Mouse (Mus musculus): ENCODE measurements around the gene Crtac1. TPM values are rescaled to one million over a fixed set of nuclear protein-coding genes. Genes with fewer than 3 reads are reported as not detected.

The Crtac1 gene
- polyA plus RNA-seq, 1 experiment from 2014 or later, result not detected

DNA sequence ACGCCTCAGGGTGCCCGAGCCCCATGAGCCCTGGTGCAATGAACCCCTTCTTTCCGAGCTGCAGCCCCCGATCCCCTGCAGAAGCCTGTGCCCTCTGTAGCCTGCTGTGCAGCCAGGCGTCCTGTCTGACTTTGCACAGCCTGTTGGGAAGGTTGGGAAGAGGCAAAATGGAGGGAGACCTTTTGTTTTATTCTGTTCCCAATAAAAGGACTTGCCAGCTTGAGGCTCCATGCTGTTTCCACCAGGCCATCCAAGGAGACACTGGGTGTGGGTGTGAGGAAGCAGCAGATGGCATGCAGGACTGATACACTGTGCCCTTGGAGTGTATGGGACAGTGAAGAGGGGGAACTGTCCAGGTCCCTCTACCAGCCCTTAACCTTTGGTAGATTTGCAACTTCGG, 161.5 kb downstream of the Crtac1 start:
- Histone ChIP-seq H3K27me3 (replicated peaks) (peaks cover 41% of the 10 kb centered on the region), H3K4me1 (no peaks in the 10 kb centered on the region), H3K36me3 (no peaks in the 10 kb centered on the region), H3K9me3 (replicated peaks) (no peaks in the 10 kb centered on the region), H3K9ac (no peak overlapping the region), H3K4me3 (no peak overlapping the region), H3K4me2 (no peak overlapping the region), H3K27ac (no peak overlapping the region)
- ATAC-seq, result no peak
- 44% methylated on average over 6 of the region's 6 CpGs for WGBS (ENCODE audit: insufficient replicate concordance)

- no peak overlapping the region for H3K27ac ChIP-seq
- peaks cover 41% of the 10 kb centered on the region for H3K27me3 ChIP-seq (replicated peaks)
- H3K9ac ChIP-seq, result no peak overlapping the region
- H3K9me3 ChIP-seq (replicated peaks), result no peaks in the 10 kb centered on the region
- no peak for ATAC-seq
- H3K4me1 ChIP-seq, result no peaks in the 10 kb centered on the region
- no peaks in the 10 kb centered on the region for H3K36me3 ChIP-seq
- peak overlapping the region; percentile 35; the same call in 1 of the 2 replicates for H3K4me2 ChIP-seq
- no peak overlapping the region for H3K4me3 ChIP-seq
- WGBS (ENCODE audit: insufficient replicate concordance), result 5% methylated on average over 19 of the region's 19 CpGs
Measured at GRCm38 (mm10) chr19:42268337-42268736, 163.2 kb downstream of the Crtac1 start.

- H3K4me2 ChIP-seq, result no peak overlapping the region
- H3K27ac ChIP-seq, result no peak overlapping the region
- no peaks in the 10 kb centered on the region for H3K4me1 ChIP-seq
- no peak overlapping the region for H3K4me3 ChIP-seq
- no peak overlapping the region for H3K9ac ChIP-seq
- no peaks in the 10 kb centered on the region for H3K9me3 ChIP-seq (replicated peaks)
- H3K27me3 ChIP-seq (replicated peaks), result peaks cover 20% of the 10 kb centered on the region
- 33% methylated on average over 3 of the region's 3 CpGs for WGBS (ENCODE audit: insufficient replicate concordance)
- H3K36me3 ChIP-seq, result no peaks in the 10 kb centered on the region
- ATAC-seq, result no peak
Measured at GRCm38 (mm10) chr19:42263524-42263923, 168.1 kb downstream of the Crtac1 start.

DNA sequence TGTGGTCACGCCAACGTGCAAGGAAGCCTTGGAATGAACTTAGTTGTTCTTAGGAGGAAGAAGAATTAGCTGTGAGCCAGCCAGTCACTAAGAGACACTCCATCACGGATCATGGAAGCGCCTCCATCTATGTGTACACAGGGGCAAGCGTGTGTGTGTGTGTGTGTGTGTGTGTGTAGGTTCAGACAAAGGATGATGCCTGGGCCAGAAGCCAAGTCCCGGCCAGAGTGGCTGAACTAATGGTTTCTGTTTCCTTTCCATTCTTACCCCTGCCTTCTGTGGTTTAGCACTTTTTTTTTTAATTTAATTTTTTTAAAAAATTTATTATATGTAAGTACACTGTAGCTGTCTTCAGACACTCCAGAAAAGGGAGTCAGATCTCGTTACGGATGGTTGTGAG, 171.1 kb downstream of the Crtac1 start:
- WGBS (ENCODE audit: insufficient replicate concordance), result 75% methylated on average over 8 of the region's 8 CpGs
- no peak for ATAC-seq

GRCm38 (mm10) chr19:42258596-42258995, 173.0 kb downstream of the Crtac1 start:
- ATAC-seq, result no peak
- H3K36me3 ChIP-seq, result no peaks in the 10 kb centered on the region

More for the DNA sequence above, 171.1 kb downstream of the Crtac1 start:
- H3K4me1 ChIP-seq, result peaks cover 8% of the 10 kb centered on the region
- H3K27ac ChIP-seq, result no peak overlapping the region
- H3K9me3 ChIP-seq (replicated peaks), result no peaks in the 10 kb centered on the region
- no peak overlapping the region for H3K4me3 ChIP-seq
- no peak overlapping the region for H3K4me2 ChIP-seq
- H3K27me3 ChIP-seq (replicated peaks), result peaks cover 21% of the 10 kb centered on the region
- H3K9ac ChIP-seq, result no peak overlapping the region
- no peaks in the 10 kb centered on the region for H3K36me3 ChIP-seq

DNA sequence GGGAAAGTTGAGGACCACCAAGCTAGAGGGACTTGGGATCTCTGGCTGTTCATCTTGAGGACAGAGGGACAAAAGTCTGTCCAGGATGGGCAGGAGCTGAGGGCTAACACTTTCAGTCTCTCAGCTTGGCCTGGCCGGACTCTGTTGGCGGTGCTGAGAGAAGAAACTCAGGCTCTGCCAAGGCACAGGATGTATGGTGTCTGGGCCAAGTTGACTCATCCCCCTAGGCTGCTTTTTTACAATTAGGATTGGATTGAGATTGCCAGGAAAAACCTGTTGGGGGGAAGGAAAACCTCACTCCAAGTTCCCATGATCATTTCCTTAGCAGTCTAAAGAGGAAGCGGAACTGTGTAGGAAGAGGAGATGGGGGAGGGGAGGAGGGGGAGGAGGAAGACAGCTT, 173.6 kb downstream of the Crtac1 start:
- 50% methylated on average over 3 of the region's 3 CpGs for WGBS (ENCODE audit: insufficient replicate concordance)
- Histone ChIP-seq H3K27ac (no peak overlapping the region), H3K27me3 (replicated peaks) (peaks cover 44% of the 10 kb centered on the region), H3K36me3 (no peaks in the 10 kb centered on the region), H3K4me3 (no peak overlapping the region), H3K4me1 (peaks cover 11% of the 10 kb centered on the region), H3K4me2 (no peak overlapping the region), H3K9me3 (replicated peaks) (no peaks in the 10 kb centered on the region), H3K9ac (no peak overlapping the region)
- no peak for ATAC-seq

More at GRCm38 (mm10) chr19:42258596-42258995, 173.0 kb downstream of the Crtac1 start:
- Histone ChIP-seq H3K4me3 (no peak overlapping the region), H3K27ac (no peak overlapping the region), H3K4me2 (no peak overlapping the region), H3K9me3 (replicated peaks) (no peaks in the 10 kb centered on the region), H3K9ac (no peak overlapping the region), H3K4me1 (peaks cover 11% of the 10 kb centered on the region), H3K27me3 (replicated peaks) (peaks cover 38% of the 10 kb centered on the region)
- 52% methylated on average over 5 of the region's 5 CpGs for WGBS (ENCODE audit: insufficient replicate concordance)

- Histone ChIP-seq H3K27ac (no peak overlapping the region), H3K4me1 (peaks cover 11% of the 10 kb centered on the region), H3K9ac (no peak overlapping the region), H3K27me3 (replicated peaks) (peaks cover 46% of the 10 kb centered on the region), H3K9me3 (replicated peaks) (no peaks in the 10 kb centered on the region), H3K4me3 (no peak overlapping the region), H3K4me2 (no peak overlapping the region), H3K36me3 (no peaks in the 10 kb centered on the region)
- WGBS (ENCODE audit: insufficient replicate concordance), result 70% methylated on average over 12 of the region's 12 CpGs
- no peak for ATAC-seq
Measured at GRCm38 (mm10) chr19:42257241-42257635, 174.3 kb downstream of the Crtac1 start.

DNA sequence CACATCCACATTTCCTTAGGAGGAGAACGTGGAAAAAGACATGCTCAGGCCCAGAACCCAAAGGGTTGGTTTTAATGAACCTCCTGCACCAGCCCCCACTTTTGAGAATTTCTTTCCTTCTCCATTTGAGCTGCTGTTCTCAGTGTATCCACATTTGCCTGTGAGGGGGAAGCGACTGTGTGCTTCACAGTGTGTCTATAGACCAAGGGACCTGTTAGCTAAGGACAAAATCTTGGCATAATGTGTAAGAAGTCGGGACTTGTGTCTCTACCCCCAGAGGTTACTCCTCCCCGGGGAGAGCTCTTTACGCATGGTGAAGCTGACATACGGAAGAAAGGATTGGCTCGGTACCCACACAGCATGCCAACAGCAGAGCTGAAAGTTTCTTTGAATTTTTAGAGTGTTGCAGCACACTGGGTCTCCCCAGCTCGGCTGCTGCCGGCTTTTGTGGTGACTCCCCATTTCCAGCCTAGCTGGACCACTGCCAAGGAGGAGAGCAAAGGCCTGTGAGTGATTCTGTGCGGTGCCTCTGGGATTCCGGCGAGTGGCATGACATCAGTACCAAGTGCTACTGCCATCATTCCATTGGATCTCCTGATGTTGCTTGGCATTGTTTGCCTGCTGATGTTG, 174.9 kb downstream of the Crtac1 start:
- Histone ChIP-seq H3K36me3 (no peaks in the 10 kb centered on the region), H3K9ac (no peak overlapping the region), H3K4me3 (no peak overlapping the region), H3K9me3 (replicated peaks) (no peaks in the 10 kb centered on the region), H3K4me2 (no peak overlapping the region), H3K4me1 (peaks cover 11% of the 10 kb centered on the region), H3K27me3 (replicated peaks) (peaks cover 46% of the 10 kb centered on the region), H3K27ac (no peak overlapping the region)
- WGBS (ENCODE audit: insufficient replicate concordance), result 72% methylated on average over 12 of the region's 12 CpGs
- no peak for ATAC-seq

GRCm38 (mm10) chr19:42255784-42256610, 175.6 kb downstream of the Crtac1 start:
- Histone ChIP-seq H3K9me3 (replicated peaks) (no peaks in the 10 kb centered on the region), H3K27me3 (replicated peaks) (peaks cover 46% of the 10 kb centered on the region), H3K4me2 (peak overlapping the region; percentile 78), H3K9ac (no peak overlapping the region), H3K4me1 (peaks cover 11% of the 10 kb centered on the region), H3K4me3 (peak overlapping the region; percentile 48), H3K36me3 (no peaks in the 10 kb centered on the region), H3K27ac (no peak overlapping the region)
- 3% methylated on average over 36 of the region's 42 CpGs for WGBS (ENCODE audit: insufficient replicate concordance)
- ATAC-seq, result peak; percentile 70

DNA sequence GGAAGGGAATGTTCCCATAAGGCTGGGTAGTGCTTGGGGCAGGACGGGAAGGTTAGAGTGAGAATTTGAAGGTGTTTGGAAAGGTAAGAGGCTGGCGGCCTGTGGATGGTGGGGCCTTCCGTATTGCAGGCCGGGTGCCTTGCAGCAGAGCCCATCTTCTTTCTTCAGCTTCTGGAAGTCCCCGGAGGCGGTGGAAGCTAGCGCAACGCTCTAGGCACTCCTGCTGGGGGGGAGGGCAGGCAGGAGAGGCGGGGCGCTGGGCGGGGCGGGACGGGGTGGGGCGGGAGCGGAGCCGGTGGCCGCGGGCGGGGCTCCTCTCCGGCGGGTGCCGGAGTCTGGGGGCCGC, 176.2 kb downstream of the Crtac1 start:
- Histone ChIP-seq H3K27ac (no peak overlapping the region), H3K4me3 (peak overlapping the region; percentile 48), H3K27me3 (replicated peaks) (peaks cover 46% of the 10 kb centered on the region), H3K4me2 (peak overlapping the region; percentile 78), H3K4me1 (peaks cover 11% of the 10 kb centered on the region), H3K9me3 (replicated peaks) (no peaks in the 10 kb centered on the region), H3K9ac (no peak overlapping the region), H3K36me3 (no peaks in the 10 kb centered on the region)
- 5% methylated on average over 4 of the region's 23 CpGs for WGBS (ENCODE audit: insufficient replicate concordance)
- peak; percentile 46 for ATAC-seq

GRCm38 (mm10) chr19:42249976-42250914, 181.3 kb downstream of the Crtac1 start:
- H3K27ac ChIP-seq, result no peak overlapping the region
- 54% methylated on average over 11 of the region's 11 CpGs for WGBS (ENCODE audit: insufficient replicate concordance)
- no peaks in the 10 kb centered on the region for H3K36me3 ChIP-seq
- no peak for ATAC-seq
- no peaks in the 10 kb centered on the region for H3K9me3 ChIP-seq (replicated peaks)
- no peak overlapping the region for H3K4me3 ChIP-seq
- H3K4me2 ChIP-seq, result no peak overlapping the region
- peaks cover 37% of the 10 kb centered on the region for H3K27me3 ChIP-seq (replicated peaks)
- no peak overlapping the region for H3K9ac ChIP-seq
- H3K4me1 ChIP-seq, result peaks cover under 1% of the 10 kb centered on the region

Measured in liver, embryonic 12.5 days (tissue).